Mouse (Mus musculus) kidney, adult 2 months (tissue): ENCODE measurements around the gene Hc. TPM values are rescaled to one million over a fixed set of nuclear protein-coding genes. Genes with fewer than 3 reads are reported as not detected.
A peak's percentile ranks its signal among the peaks of the same experiment; 100 is the strongest.

Source experiments
- DNase-seq: peaks from one replicate; pipeline ENCODE4 v3.0.0; 2021
- H3K27ac ChIP-seq: fragments of 200-500 bp; 2 replicates; pipeline ENCODE4 v1.5.1; 2012; ENCODE audit warnings: low read depth, low read length, control low read depth, inconsistent platforms; ENCODE audit not compliant: insufficient read depth
- H3K27me3 ChIP-seq: fragments of 200-500 bp; replicated peaks from 2 replicates; pipeline ENCODE4 v1.6.1; 2012; ENCODE audit warnings: mild to moderate bottlenecking, moderate library complexity, low read length, inconsistent platforms; ENCODE audit not compliant: control insufficient read depth, insufficient read depth
- H3K36me3 ChIP-seq: fragments of 200-500 bp; 2 replicates; pipeline ENCODE4 v1.6.1; 2012; ENCODE audit warnings: mild to moderate bottlenecking, moderate library complexity, low read length, inconsistent platforms; ENCODE audit not compliant: control insufficient read depth, insufficient read depth
- H3K4me1 ChIP-seq: fragments of 200-500 bp; 2 replicates; pipeline ENCODE4 v1.6.1; 2011; ENCODE audit warnings: low read length; ENCODE audit not compliant: control insufficient read depth, insufficient read depth
- H3K4me3 ChIP-seq: fragments of 200-500 bp; 2 replicates; pipeline ENCODE4 v1.5.1; 2011; ENCODE audit warnings: mild to moderate bottlenecking, low read depth, low read length, control low read depth; ENCODE audit not compliant: insufficient read depth
- CTCF ChIP-seq: fragments of 200-500 bp; conservative IDR thresholded peaks from 2 replicates; pipeline ENCODE4 v1.5.1; 2011; ENCODE audit warnings: low read depth, mild to moderate bottlenecking, control low read depth, low read length, moderate library complexity, mixed read lengths; ENCODE audit not compliant: insufficient read depth, insufficient read length
- POLR2A ChIP-seq: fragments of 200-500 bp; IDR thresholded peaks from one replicate; pipeline ENCODE4 v1.6.1; 2011; ENCODE audit warnings: low read depth, low read length, control low read depth
- WGBS: fragments of 180-500 bp; shearing (Covaris S2); methylation state at CpG from one replicate; pipeline ENCODE4 v1.1.7; 2018; 5-methylcytosine and 5-hydroxymethylcytosine counted together
- polyA plus RNA-seq: library from polyadenylated mRNA; depleted of rRNA; stranded (reverse); fragments of >200 nt; gene quantifications from 2 replicates; pipeline ENCODE4 v1.2.3, GENCODE M21; 2012

Gene Hc
- polyA plus RNA-seq, 1 experiment, result 0.13 TPM

DNA sequence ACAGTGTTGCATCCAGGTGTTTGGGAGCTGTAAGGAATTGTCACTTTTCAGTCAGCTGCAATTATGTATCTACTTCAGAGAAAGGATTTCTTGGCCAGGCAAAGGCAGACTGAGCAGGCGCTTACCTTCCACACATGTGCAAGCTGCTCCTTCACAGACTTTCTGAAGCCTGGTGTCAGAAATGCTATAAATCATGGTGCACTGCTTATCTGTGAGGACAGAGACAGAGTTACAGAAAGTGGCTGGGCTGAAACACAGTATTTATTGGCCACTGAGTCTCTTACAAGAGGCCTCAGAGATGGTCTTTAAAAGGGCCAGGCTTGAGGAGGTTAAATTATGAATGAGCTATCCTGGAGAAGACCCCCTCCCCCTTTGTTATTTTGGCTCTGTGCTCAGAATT, 71.5 kb downstream of the Hc start:
- TF ChIP-seq POLR2A (no peak), CTCF (no peak)
- Histone ChIP-seq H3K27ac (no peak overlapping the region), H3K36me3 (no peaks in the 10 kb centered on the region), H3K27me3 (no peaks in the 10 kb centered on the region), H3K4me1 (no peaks in the 10 kb centered on the region), H3K4me3 (no peak overlapping the region)
- 86% methylated on average over 1 of the region's 1 CpGs for WGBS
- DNase-seq, result no peak

DNA sequence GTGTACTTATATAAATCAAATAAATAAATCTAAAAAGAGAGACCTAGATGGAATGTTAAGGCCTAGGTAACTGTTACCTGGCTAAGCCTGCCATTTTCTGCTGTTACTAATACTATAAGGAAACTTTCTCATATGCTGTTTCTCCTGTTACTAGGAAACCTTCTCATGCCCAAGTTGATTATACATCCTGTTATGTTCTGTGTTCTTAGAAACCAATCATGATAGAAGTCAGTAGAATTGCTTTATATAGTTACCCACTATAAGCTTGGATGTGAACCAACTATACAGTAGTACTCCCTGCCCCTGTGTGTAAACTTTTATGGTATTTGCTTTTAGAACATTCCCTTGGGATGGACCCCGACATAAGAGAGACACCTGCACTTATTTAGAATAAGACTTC, 73.6 kb downstream of the Hc start:
- Histone ChIP-seq H3K4me1 (no peaks in the 10 kb centered on the region), H3K4me3 (no peak overlapping the region), H3K27me3 (no peaks in the 10 kb centered on the region), H3K27ac (no peak overlapping the region), H3K36me3 (no peaks in the 10 kb centered on the region)
- WGBS, result 72% methylated on average over 1 of the region's 1 CpGs
- DNase-seq, result no peak
- TF ChIP-seq POLR2A, result no peak
- no peak for TF ChIP-seq CTCF

- no peak for DNase-seq
- TF ChIP-seq POLR2A (no peak), CTCF (no peak)
- WGBS, result 82% methylated on average over 8 of the region's 8 CpGs
- Histone ChIP-seq H3K27ac (no peak overlapping the region), H3K27me3 (no peaks in the 10 kb centered on the region), H3K4me1 (no peaks in the 10 kb centered on the region), H3K4me3 (no peak overlapping the region), H3K36me3 (no peaks in the 10 kb centered on the region)
Observed at GRCm38 (mm10) chr2:34984885-34985284, 76.4 kb downstream of the Hc start.

GRCm38 (mm10) chr2:34982906-34983698, 78.1 kb downstream of the Hc start:
- Histone ChIP-seq H3K36me3 (no peaks in the 10 kb centered on the region), H3K27ac (no peak overlapping the region), H3K27me3 (no peaks in the 10 kb centered on the region), H3K4me3 (no peak overlapping the region), H3K4me1 (no peaks in the 10 kb centered on the region)
- TF ChIP-seq POLR2A, result no peak
- no peak for TF ChIP-seq CTCF
- peak; percentile 26 for DNase-seq
- WGBS, result 37% methylated on average over 11 of the region's 11 CpGs

- Histone ChIP-seq H3K27me3 (no peaks in the 10 kb centered on the region), H3K4me1 (no peaks in the 10 kb centered on the region), H3K36me3 (no peaks in the 10 kb centered on the region), H3K4me3 (no peak overlapping the region), H3K27ac (no peak overlapping the region)
- TF ChIP-seq POLR2A (no peak), CTCF (no peak)
- DNase-seq, result no peak
- WGBS, result 73% methylated on average over 14 of the region's 14 CpGs
Observed at GRCm38 (mm10) chr2:34982096-34982724, 79.0 kb downstream of the Hc start.

- Histone ChIP-seq H3K36me3 (no peaks in the 10 kb centered on the region), H3K27ac (no peak overlapping the region), H3K27me3 (no peaks in the 10 kb centered on the region), H3K4me1 (no peaks in the 10 kb centered on the region), H3K4me3 (no peak overlapping the region)
- TF ChIP-seq CTCF (no peak), POLR2A (no peak)
- WGBS, result 76% methylated on average over 3 of the region's 3 CpGs
- DNase-seq, result no peak
Observed at GRCm38 (mm10) chr2:34979459-34980011, 81.7 kb downstream of the Hc start.

DNA sequence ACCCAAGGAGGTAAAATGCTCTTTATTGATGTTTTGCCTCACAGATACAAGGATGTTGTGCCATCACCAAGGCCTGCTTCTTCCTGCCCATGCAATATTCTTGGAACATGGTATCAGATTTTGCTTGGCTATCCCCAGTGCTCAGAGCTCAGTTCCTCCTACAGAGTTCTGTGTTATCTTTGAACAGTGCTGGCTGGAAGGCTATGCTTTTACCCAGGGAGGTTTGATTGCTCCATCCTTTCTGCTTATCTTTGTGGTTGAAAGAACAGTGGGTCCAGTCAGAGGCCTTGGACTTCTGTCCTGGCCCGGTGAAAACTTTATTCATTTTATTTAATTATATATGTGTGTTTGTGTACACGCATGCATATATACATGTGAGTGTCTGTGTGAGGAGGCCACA, 83.0 kb downstream of the Hc start:
- no peak overlapping the region for H3K27ac ChIP-seq
- H3K27me3 ChIP-seq, result no peaks in the 10 kb centered on the region
- WGBS, result 95% methylated on average over 2 of the region's 2 CpGs
- TF ChIP-seq CTCF (no peak), POLR2A (no peak)
- H3K4me3 ChIP-seq, result no peak overlapping the region
- DNase-seq, result no peak
- no peaks in the 10 kb centered on the region for H3K4me1 ChIP-seq
- no peaks in the 10 kb centered on the region for H3K36me3 ChIP-seq
